Mouse (Mus musculus) forebrain, embryonic 14.5 days (tissue): ENCODE data around the gene Slc38a8. TPM values are rescaled to one million over a fixed set of nuclear protein-coding genes. Genes with fewer than 3 reads are reported as not detected.

Source experiments
- ATAC-seq: fragments of 200-750 bp; cut with Nextera tagmentation; 2 replicates; pipeline ENCODE4 v1.8.0; 2017; ENCODE audit warnings: mild to moderate bottlenecking, moderate library complexity
- DNase-seq: peaks from one replicate; pipeline ENCODE4 v3.0.0-alpha.2; 2015; ENCODE audit warnings: low spot score
- H3K27ac ChIP-seq: fragments of 300-500 bp; sonication (generic); 2 replicates; pipeline ENCODE4 v1.5.1; 2014; ENCODE audit warnings: low read depth, mild to moderate bottlenecking, control low read depth, low read length, moderate library complexity
- H3K27me3 ChIP-seq: fragments of 300-500 bp; sonication (generic); replicated peaks from 2 replicates; pipeline ENCODE4 v1.6.1; 2014; ENCODE audit warnings: low read length, control low read depth, mixed read lengths; ENCODE audit not compliant: control insufficient read depth, insufficient read depth
- H3K36me3 ChIP-seq: fragments of 300-500 bp; sonication (generic); 2 replicates; pipeline ENCODE4 v1.6.1; 2014; ENCODE audit warnings: low read length, control low read depth; ENCODE audit not compliant: control insufficient read depth, insufficient read depth
- H3K4me1 ChIP-seq: fragments of 300-500 bp; sonication (generic); 2 replicates; pipeline ENCODE4 v1.6.1; 2014; ENCODE audit warnings: antibody characterized with exemption, low read length, control low read depth; ENCODE audit not compliant: control insufficient read depth, insufficient read depth
- H3K4me2 ChIP-seq: fragments of 300-500 bp; sonication (generic); 2 replicates; pipeline ENCODE4 v1.6.1; 2014; ENCODE audit warnings: mild to moderate bottlenecking, control low read depth, low read length
- H3K4me3 ChIP-seq: fragments of 300-500 bp; sonication (generic); 2 replicates; pipeline ENCODE4 v1.5.1; 2014; ENCODE audit warnings: low read depth, low read length, control low read depth
- H3K9ac ChIP-seq: fragments of 300-500 bp; sonication (generic); 2 replicates; pipeline ENCODE4 v1.6.1; 2014; ENCODE audit warnings: mild to moderate bottlenecking, low read length, control low read depth, moderate library complexity
- H3K9me3 ChIP-seq: fragments of 300-500 bp; sonication (generic); replicated peaks from 2 replicates; pipeline ENCODE4 v1.6.1; 2016; ENCODE audit warnings: low read length, control low read depth, mixed read lengths; ENCODE audit not compliant: control insufficient read depth
- WGBS: fragments of 180-500 bp; shearing (Covaris S2); extraction: QIAGEN DNeasy Blood & Tissue Kit; methylation state at CpG from one replicate; pipeline ENCODE4 v1.1.7; 2014; 5-methylcytosine and 5-hydroxymethylcytosine counted together
- polyA plus RNA-seq: library from polyadenylated mRNA; unstranded; fragments of >200 nt; fragmentation: Nextera tagmentation; extraction: Ambion mirVana; gene quantifications from 2 replicates; pipeline ENCODE4 v1.2.1, GENCODE M21; 2014

Gene Slc38a8
- polyA plus RNA-seq, 1 experiment from 2014 or later: not detected

DNA sequence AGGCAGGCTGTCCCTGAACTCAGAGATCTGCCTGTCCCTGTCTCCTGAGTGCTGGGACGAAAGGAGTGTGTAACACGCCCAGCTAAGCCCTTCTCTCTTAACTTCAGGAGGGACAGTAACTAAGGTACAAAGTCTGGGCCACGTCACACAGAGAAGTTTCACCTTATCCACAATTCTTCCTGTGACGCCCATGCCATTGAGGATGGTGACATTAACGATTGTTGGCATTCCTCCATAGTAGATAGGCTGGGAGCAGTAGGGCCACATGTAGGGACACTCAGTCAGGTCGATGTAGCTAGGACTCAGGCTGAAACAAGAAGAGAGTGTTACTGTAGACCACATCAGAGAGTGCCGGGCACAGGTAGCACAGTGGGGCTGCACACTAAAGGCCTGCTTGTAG is 27.3 kb upstream of the Slc38a8 start:
- 81% methylated on average over 7 of the region's 7 CpGs for WGBS
- Histone ChIP-seq H3K27ac (no peak overlapping the region), H3K4me3 (no peak overlapping the region), H3K4me1 (no peaks in the 10 kb centered on the region), H3K27me3 (no peaks in the 10 kb centered on the region), H3K9me3 (no peaks in the 10 kb centered on the region), H3K9ac (no peak overlapping the region), H3K4me2 (no peak overlapping the region), H3K36me3 (peaks cover 89% of the 10 kb centered on the region)
- DNase-seq (no peak), ATAC-seq (no peak)

DNA sequence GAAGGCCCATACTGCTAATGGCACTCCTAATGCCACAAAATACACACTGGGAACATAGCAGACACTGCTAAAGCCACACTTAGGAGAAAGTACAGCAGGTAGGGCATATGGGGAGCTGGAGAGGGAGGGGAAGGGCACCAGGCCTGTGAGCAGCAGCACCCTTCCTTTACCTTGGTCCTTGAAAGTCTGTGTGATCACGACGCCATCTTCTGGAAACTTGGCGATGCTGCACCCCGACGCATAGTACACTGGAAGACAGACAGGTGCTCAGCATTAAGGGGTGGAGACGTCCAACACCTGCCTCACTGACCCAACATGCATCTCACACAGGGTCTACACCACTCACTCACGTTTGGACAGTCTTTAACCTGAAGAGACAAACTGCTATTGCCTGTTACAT is 18.6 kb upstream of the Slc38a8 start:
- no peak overlapping the region for H3K27ac ChIP-seq
- DNase-seq (peak; percentile 22), ATAC-seq (no peak)
- H3K4me2 ChIP-seq: no peak overlapping the region
- no peaks in the 10 kb centered on the region for H3K9me3 ChIP-seq
- 75% methylated on average over 7 of the region's 7 CpGs for WGBS
- no peaks in the 10 kb centered on the region for H3K27me3 ChIP-seq
- no peaks in the 10 kb centered on the region for H3K4me1 ChIP-seq
- H3K4me3 ChIP-seq: no peak overlapping the region
- H3K9ac ChIP-seq: no peak overlapping the region
- H3K36me3 ChIP-seq: peaks cover 97% of the 10 kb centered on the region

DNA sequence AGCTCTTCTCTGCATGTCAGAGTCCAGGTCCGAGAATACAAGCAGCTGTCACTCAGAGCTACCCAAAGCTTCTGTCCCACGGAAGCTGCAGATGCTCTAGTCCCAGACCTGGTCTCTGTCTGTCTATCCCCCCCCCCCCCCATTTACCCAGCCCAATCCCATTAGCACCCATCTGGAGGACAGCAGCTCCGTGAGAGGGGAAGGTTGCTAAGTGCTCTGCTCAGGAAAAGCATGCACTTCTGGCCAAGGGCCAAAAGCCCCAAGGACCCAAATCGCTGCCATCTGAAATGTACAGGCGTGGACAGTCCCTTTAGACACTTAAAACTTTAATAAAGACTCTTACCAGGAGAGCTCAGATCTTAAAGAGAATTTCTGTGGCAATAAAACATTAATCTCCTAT is 15.2 kb upstream of the Slc38a8 start:
- WGBS: 42% methylated on average over 5 of the region's 5 CpGs
- no peaks in the 10 kb centered on the region for H3K27me3 ChIP-seq
- no peak overlapping the region for H3K4me3 ChIP-seq
- DNase-seq: peak; percentile 27
- H3K4me1 ChIP-seq: no peaks in the 10 kb centered on the region
- H3K9ac ChIP-seq: no peak overlapping the region
- no peak overlapping the region for H3K27ac ChIP-seq
- H3K9me3 ChIP-seq: no peaks in the 10 kb centered on the region
- peaks cover 100% of the 10 kb centered on the region for H3K36me3 ChIP-seq
- ATAC-seq: peak; percentile 26; the same call in 1 of the 2 replicates
- H3K4me2 ChIP-seq: no peak overlapping the region

DNA sequence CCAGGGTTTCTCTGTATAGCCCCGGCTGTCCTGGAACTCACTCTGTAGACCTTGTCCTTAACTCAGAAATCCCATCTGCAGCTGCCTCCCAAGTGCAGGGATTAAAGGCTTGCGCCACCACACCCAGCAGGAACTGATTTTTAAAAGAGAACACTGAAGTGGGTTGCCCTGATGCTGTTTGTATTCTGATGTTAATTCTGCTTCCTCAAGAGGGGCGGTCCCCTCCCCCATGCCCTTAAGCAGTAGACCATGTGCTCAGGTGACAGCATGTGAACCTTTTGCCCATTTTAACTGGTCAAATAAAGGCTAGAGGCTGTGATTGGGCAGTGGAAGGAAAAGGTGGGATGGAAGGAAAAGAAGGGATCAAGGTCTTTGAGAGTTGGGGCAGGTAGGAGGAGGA is 14.3 kb upstream of the Slc38a8 start:
- no peak overlapping the region for H3K9ac ChIP-seq
- H3K4me1 ChIP-seq: no peaks in the 10 kb centered on the region
- H3K36me3 ChIP-seq: peaks cover 98% of the 10 kb centered on the region
- H3K27ac ChIP-seq: no peak overlapping the region
- H3K4me3 ChIP-seq: no peak overlapping the region
- H3K4me2 ChIP-seq: no peak overlapping the region
- no peaks in the 10 kb centered on the region for H3K9me3 ChIP-seq
- no peak for ATAC-seq
- no peaks in the 10 kb centered on the region for H3K27me3 ChIP-seq
- 41% methylated on average over 3 of the region's 3 CpGs for WGBS
- DNase-seq: no peak

DNA sequence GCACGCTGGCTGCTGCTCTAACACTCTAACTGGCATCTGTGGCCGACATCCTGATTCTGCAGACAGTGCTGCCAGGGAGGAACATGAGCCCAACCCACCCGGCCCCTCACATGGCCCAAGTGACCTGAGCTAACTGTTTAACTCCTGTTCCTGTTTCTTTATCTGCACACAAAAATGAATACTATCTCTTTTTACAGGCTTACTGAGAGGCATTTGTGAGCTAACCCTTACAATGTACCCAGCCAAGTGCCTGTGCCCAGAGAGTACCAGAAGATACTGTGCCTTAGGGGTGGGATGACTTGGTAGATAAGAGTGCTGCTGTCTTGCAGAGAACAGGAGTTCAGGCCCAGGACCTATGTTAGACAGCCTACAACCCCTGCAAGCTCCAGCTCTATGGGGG is 13.4 kb upstream of the Slc38a8 start:
- H3K4me2 ChIP-seq: no peak overlapping the region
- ATAC-seq (no peak), DNase-seq (no peak)
- peaks cover 98% of the 10 kb centered on the region for H3K36me3 ChIP-seq
- no peak overlapping the region for H3K4me3 ChIP-seq
- 88% methylated on average over 3 of the region's 3 CpGs for WGBS
- H3K27ac ChIP-seq: no peak overlapping the region
- H3K9me3 ChIP-seq: no peaks in the 10 kb centered on the region
- no peaks in the 10 kb centered on the region for H3K4me1 ChIP-seq
- H3K27me3 ChIP-seq: no peaks in the 10 kb centered on the region
- no peak overlapping the region for H3K9ac ChIP-seq

DNA sequence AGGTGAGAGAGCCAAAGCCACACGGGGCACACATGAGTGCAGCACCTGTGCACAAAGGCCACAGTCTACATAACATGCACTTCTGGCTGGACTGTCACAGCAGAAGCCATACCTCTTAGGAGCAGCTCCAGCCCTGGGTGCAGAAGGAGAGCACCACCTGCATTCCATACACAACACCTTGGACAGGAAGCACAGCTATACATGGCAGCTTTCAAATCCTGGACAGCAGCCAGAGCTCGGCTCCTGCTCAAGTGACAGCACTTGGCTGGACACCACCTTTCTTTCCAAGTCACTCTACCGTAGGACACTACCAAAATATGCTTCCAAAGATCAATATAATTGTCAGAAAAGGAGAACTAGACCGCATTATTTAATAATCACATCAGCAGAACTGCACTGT is 11.9 kb upstream of the Slc38a8 start:
- no peaks in the 10 kb centered on the region for H3K27me3 ChIP-seq
- no peak overlapping the region for H3K4me2 ChIP-seq
- ATAC-seq (no peak), DNase-seq (no peak)
- H3K9me3 ChIP-seq: no peaks in the 10 kb centered on the region
- WGBS: 84% methylated on average over 4 of the region's 4 CpGs
- no peak overlapping the region for H3K27ac ChIP-seq
- H3K4me1 ChIP-seq: no peaks in the 10 kb centered on the region
- H3K36me3 ChIP-seq: peaks cover 98% of the 10 kb centered on the region
- H3K4me3 ChIP-seq: no peak overlapping the region
- no peak overlapping the region for H3K9ac ChIP-seq

DNA sequence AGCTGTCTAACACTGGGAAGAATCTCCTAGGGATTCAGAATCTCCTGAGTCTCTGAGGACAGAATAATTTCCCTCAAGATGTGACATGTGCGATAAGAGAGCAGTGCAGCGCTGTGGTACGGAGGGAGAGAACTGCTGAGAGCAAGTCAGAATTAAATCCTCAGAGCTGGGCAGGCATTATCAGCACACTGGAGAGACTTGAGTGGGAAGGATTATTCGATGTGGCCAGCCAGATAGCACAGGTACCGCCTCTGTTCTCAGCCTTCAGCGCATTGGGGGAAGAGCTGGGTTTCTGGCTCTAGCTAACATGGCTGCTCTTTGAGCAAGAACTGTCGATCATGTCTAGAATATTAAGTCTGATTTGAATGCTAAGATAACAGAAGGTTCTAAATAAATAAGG is 10.2 kb upstream of the Slc38a8 start:
- WGBS: 88% methylated on average over 7 of the region's 7 CpGs
- H3K36me3 ChIP-seq: peaks cover 96% of the 10 kb centered on the region
- no peaks in the 10 kb centered on the region for H3K27me3 ChIP-seq
- ATAC-seq (no peak), DNase-seq (no peak)
- no peaks in the 10 kb centered on the region for H3K4me1 ChIP-seq
- no peak overlapping the region for H3K9ac ChIP-seq
- H3K27ac ChIP-seq: no peak overlapping the region
- no peak overlapping the region for H3K4me2 ChIP-seq
- H3K9me3 ChIP-seq: no peaks in the 10 kb centered on the region
- H3K4me3 ChIP-seq: no peak overlapping the region

DNA sequence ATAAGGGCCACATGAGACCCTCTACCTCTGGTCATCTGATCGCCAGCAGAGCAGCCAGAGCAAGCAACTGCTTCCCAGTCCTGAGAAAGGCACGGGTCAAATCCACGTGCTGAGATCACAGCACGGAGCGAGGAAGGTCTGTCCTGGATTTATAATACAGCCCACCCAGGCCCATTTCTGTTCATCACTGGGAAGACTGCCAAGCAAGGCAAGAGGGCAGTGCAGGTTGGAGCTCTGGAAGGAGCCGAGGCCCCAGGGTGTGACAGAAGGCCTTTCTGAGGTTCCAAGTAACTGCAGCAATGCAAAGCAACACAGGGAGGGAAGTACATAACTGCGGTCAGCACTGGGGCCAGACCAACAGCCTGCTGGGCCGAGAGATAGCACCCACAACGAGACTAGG is 9.0 kb upstream of the Slc38a8 start:
- Histone ChIP-seq H3K9ac (no peak overlapping the region), H3K27me3 (no peaks in the 10 kb centered on the region), H3K4me1 (no peaks in the 10 kb centered on the region), H3K27ac (no peak overlapping the region), H3K36me3 (peaks cover 91% of the 10 kb centered on the region), H3K4me2 (no peak overlapping the region), H3K4me3 (no peak overlapping the region), H3K9me3 (no peaks in the 10 kb centered on the region)
- WGBS: 83% methylated on average over 9 of the region's 9 CpGs
- ATAC-seq (no peak), DNase-seq (no peak)

DNA sequence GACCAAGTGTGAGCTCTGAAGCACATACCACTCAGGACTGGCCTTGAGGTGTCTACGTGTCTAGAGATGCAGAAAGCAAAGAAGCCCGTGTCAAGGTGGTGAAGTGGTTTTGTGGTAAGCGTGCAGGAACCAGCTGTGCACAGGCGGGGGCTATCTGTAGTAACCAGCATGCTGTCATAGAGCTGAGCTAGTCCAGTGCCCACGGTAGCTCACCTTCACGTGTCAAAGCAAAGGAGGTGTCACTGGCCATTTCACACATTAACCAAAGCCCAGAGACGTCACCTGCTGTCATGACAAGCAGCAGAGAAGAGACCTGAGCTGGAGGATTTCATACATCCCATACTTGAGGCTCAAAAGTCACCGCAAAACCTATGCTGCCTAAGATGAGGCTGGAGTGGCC is 4.6 kb upstream of the Slc38a8 start:
- Histone ChIP-seq H3K4me3 (no peak overlapping the region), H3K4me1 (peaks cover 5% of the 10 kb centered on the region; the same call in 1 of the 2 replicates), H3K27ac (no peak overlapping the region), H3K36me3 (peaks cover 47% of the 10 kb centered on the region), H3K27me3 (no peaks in the 10 kb centered on the region), H3K4me2 (no peak overlapping the region), H3K9ac (no peak overlapping the region), H3K9me3 (no peaks in the 10 kb centered on the region)
- DNase-seq (no peak), ATAC-seq (no peak)
- WGBS: 88% methylated on average over 8 of the region's 8 CpGs
